Mouse (Mus musculus) MEL (cell line): Measurements from ENCODE around the gene Col24a1. TPM values are rescaled to one million over a fixed set of nuclear protein-coding genes. Genes with fewer than 3 reads are reported as not detected.

Source experiments
- DNase-seq: peaks from one replicate; pipeline ENCODE4 v3.0.0; 2011; ENCODE audit warnings: low read depth, low spot score
- H3K27ac ChIP-seq: 2 replicates; pipeline ENCODE4 v1.5.1; 2012; ENCODE audit warnings: low read depth, mild to moderate bottlenecking, control low read depth, low read length, moderate library complexity; ENCODE audit not compliant: control insufficient read depth
- H3K27me3 ChIP-seq, 2 experiments: fragments of 150-350 bp in 1 of 2; sonication (generic) in 1 of 2; 2 replicates each; pipeline ENCODE4 v1.6.1; 2012; ENCODE audit warnings: low read length in 2 of 2, mild to moderate bottlenecking in 2 of 2, improper control_type of control experiment in 1 of 2, moderate library complexity in 1 of 2; ENCODE audit not compliant: insufficient read depth in 2 of 2, control insufficient read depth in 1 of 2
- H3K36me3 ChIP-seq, 2 experiments: 2 replicates each; pipeline ENCODE4 v1.6.1; 2012 to 2014; ENCODE audit warnings: low read length in 2 of 2, improper control_type of control experiment in 1 of 2, inconsistent platforms in 1 of 2, mild to moderate bottlenecking in 1 of 2; ENCODE audit not compliant: insufficient read depth in 2 of 2, control insufficient read depth in 1 of 2
- H3K4me1 ChIP-seq, 2 experiments: fragments of 150-350 bp in 1 of 2; sonication (generic) in 1 of 2; 2 replicates each; pipeline ENCODE4 v1.6.1; 2012; ENCODE audit warnings: low read length in 2 of 2, improper control_type of control experiment in 1 of 2, mild to moderate bottlenecking in 1 of 2; ENCODE audit not compliant: insufficient read depth in 2 of 2, control insufficient read depth in 1 of 2
- H3K4me3 ChIP-seq, 2 experiments: fragments of 150-350 bp in 1 of 2; sonication (generic) in 1 of 2; 2 replicates each; pipeline ENCODE4 v1.5.1; 2012; ENCODE audit warnings: low read depth in 2 of 2, low read length in 2 of 2, mild to moderate bottlenecking in 2 of 2, moderate library complexity in 2 of 2, control low read depth in 1 of 2, improper control_type of control experiment in 1 of 2; ENCODE audit not compliant: control insufficient read depth in 1 of 2, insufficient read depth in 1 of 2
- H3K79me2 ChIP-seq: 2 replicates; pipeline ENCODE4 v1.6.1; 2012; ENCODE audit warnings: mild to moderate bottlenecking, low read length, moderate library complexity; ENCODE audit not compliant: control insufficient read depth, poor library complexity, insufficient read depth
- H3K9ac ChIP-seq: 2 replicates; pipeline ENCODE4 v1.6.1; 2012; ENCODE audit warnings: low read depth, mild to moderate bottlenecking, control low read depth, low read length, moderate library complexity; ENCODE audit not compliant: control insufficient read depth, poor library complexity, severe bottlenecking
- H3K9me3 ChIP-seq: fragments of 150-350 bp; sonication (generic); replicated peaks from 2 replicates; pipeline ENCODE4 v1.6.1; 2012; ENCODE audit warnings: mild to moderate bottlenecking, low read length, improper control_type of control experiment, moderate library complexity; ENCODE audit not compliant: insufficient read depth
- BHLHE40 ChIP-seq: IDR thresholded peaks from 2 replicates; pipeline ENCODE4 v1.6.1; 2012; ENCODE audit warnings: low read depth, mild to moderate bottlenecking, inconsistent platforms, low read length, improper control_type of control experiment, borderline replicate concordance
- CHD1 ChIP-seq: IDR thresholded peaks from 2 replicates; pipeline ENCODE4 v1.6.1; 2012; ENCODE audit warnings: low read depth, mild to moderate bottlenecking, inconsistent platforms, low read length, improper control_type of control experiment
- CTCF ChIP-seq, 3 experiments: IDR thresholded peaks in 2 of 3; conservative IDR thresholded peaks in 1 of 3; 2 replicates each; pipeline ENCODE4 v1.5.1; 2011 to 2012; ENCODE audit warnings: low read length in 3 of 3, low read depth in 2 of 3, mild to moderate bottlenecking in 2 of 3, improper control_type of control experiment in 1 of 3, inconsistent platforms in 1 of 3, mixed read lengths in 1 of 3, moderate library complexity in 1 of 3; ENCODE audit not compliant: control insufficient read depth in 1 of 3, insufficient read depth in 1 of 3, poor library complexity in 1 of 3, severe bottlenecking in 1 of 3
- E2F4 ChIP-seq: IDR thresholded peaks from 2 replicates; pipeline ENCODE4 v1.6.1; 2011; ENCODE audit warnings: low read depth, low read length, improper control_type of control experiment, borderline replicate concordance
- ELF1 ChIP-seq: IDR thresholded peaks from 2 replicates; pipeline ENCODE4 v1.6.1; 2014; ENCODE audit warnings: low read depth, mild to moderate bottlenecking, inconsistent platforms, low read length, improper control_type of control experiment, moderate library complexity
- ETS1 ChIP-seq: IDR thresholded peaks from 2 replicates; pipeline ENCODE4 v1.6.1; 2012; ENCODE audit warnings: low read depth, mild to moderate bottlenecking, inconsistent platforms, low read length, improper control_type of control experiment, moderate library complexity
- GATA1 ChIP-seq: IDR thresholded peaks from 2 replicates; pipeline ENCODE4 v1.6.1; 2011; ENCODE audit warnings: low read depth, low read length, improper control_type of control experiment
- JUND ChIP-seq: IDR thresholded peaks from 2 replicates; pipeline ENCODE4 v1.6.1; 2011; ENCODE audit warnings: low read depth, mild to moderate bottlenecking, improper control_type of control experiment, low read length
- MAFK ChIP-seq: IDR thresholded peaks from 2 replicates; pipeline ENCODE4 v1.6.1; 2011; ENCODE audit warnings: low read depth, mild to moderate bottlenecking, low read length, improper control_type of control experiment, borderline replicate concordance
- MAZ ChIP-seq: IDR thresholded peaks from 2 replicates; pipeline ENCODE4 v1.6.1; 2012; ENCODE audit warnings: low read depth, mild to moderate bottlenecking, inconsistent platforms, low read length, improper control_type of control experiment
- MYC ChIP-seq: IDR thresholded peaks from 2 replicates; pipeline ENCODE4 v1.6.1; 2011; ENCODE audit warnings: low read depth, mild to moderate bottlenecking, low read length, improper control_type of control experiment, moderate library complexity
- NELFE ChIP-seq: IDR thresholded peaks from 2 replicates; pipeline ENCODE4 v1.6.1; 2011; ENCODE audit warnings: low read depth, low read length, improper control_type of control experiment
- NRF1 ChIP-seq: IDR thresholded peaks from 2 replicates; pipeline ENCODE4 v1.6.1; 2014; ENCODE audit warnings: low read depth, mild to moderate bottlenecking, inconsistent platforms, low read length, improper control_type of control experiment, moderate library complexity; ENCODE audit not compliant: poor library complexity, insufficient read depth, severe bottlenecking
- POLR2AphosphoS5 ChIP-seq: IDR thresholded peaks from 2 replicates; pipeline ENCODE4 v1.6.1; 2012; ENCODE audit warnings: low read depth, borderline replicate concordance, mild to moderate bottlenecking, inconsistent platforms, low read length, moderate library complexity, mixed read lengths
- RAD21 ChIP-seq: IDR thresholded peaks from 2 replicates; pipeline ENCODE4 v1.6.1; 2011; ENCODE audit warnings: mild to moderate bottlenecking, low read depth, low read length, improper control_type of control experiment
- RCOR1 ChIP-seq: IDR thresholded peaks from 2 replicates; pipeline ENCODE4 v1.6.1; 2012; ENCODE audit warnings: low read depth, mild to moderate bottlenecking, inconsistent platforms, low read length, improper control_type of control experiment
- TAL1 ChIP-seq: IDR thresholded peaks from 2 replicates; pipeline ENCODE4 v1.6.1; 2012; ENCODE audit warnings: mild to moderate bottlenecking, inconsistent platforms, low read length, moderate library complexity, mixed read lengths
- TBP ChIP-seq: IDR thresholded peaks from 2 replicates; pipeline ENCODE4 v1.8.0; 2011; ENCODE audit warnings: low read depth, low read length, improper control_type of control experiment
- USF1 ChIP-seq: IDR thresholded peaks from 2 replicates; pipeline ENCODE4 v1.6.1; 2014; ENCODE audit warnings: low read depth, mild to moderate bottlenecking, inconsistent platforms, low read length, improper control_type of control experiment, moderate library complexity
- USF2 ChIP-seq, 2 experiments: IDR thresholded peaks; 2 replicates each; pipeline ENCODE4 v1.6.1; 2011 to 2012; ENCODE audit warnings: improper control_type of control experiment in 2 of 2, low read length in 2 of 2, borderline replicate concordance in 1 of 2, inconsistent platforms in 1 of 2, low read depth in 1 of 2, mild to moderate bottlenecking in 1 of 2; ENCODE audit not compliant: insufficient read depth in 1 of 2
- ZMIZ1 ChIP-seq: IDR thresholded peaks from 2 replicates; pipeline ENCODE4 v1.6.1; 2012; ENCODE audit warnings: low read depth, mild to moderate bottlenecking, inconsistent platforms, low read length, improper control_type of control experiment, moderate library complexity
- ZNF384 ChIP-seq: IDR thresholded peaks from 2 replicates; pipeline ENCODE4 v1.6.1; 2012; ENCODE audit warnings: low read depth, mild to moderate bottlenecking, inconsistent platforms, low read length, improper control_type of control experiment
- polyA plus RNA-seq, 2 experiments: library from polyadenylated mRNA; stranded (reverse) in 1 of 2; unstranded in 1 of 2; fragments of >175 nt in 1 of 2; fragments of >200 nt in 1 of 2; gene quantifications; 2 replicates each; pipeline versions ENCODE4 v1.2.1 to v1.2.4; 2012; ENCODE audit warnings: low replicate concordance in 2 of 2, low read depth in 1 of 2; ENCODE audit not compliant: insufficient read length in 2 of 2, insufficient read depth in 1 of 2, missing spikeins in 1 of 2
- total RNA-seq: library from RNA; depleted of rRNA; stranded (reverse); fragments of 300-350 nt; gene quantifications from 2 replicates; pipeline ENCODE4 v1.2.3, GENCODE M21; 2012

Col24a1 gene
- total and polyA plus RNA-seq, 3 experiments: not detected

DNA sequence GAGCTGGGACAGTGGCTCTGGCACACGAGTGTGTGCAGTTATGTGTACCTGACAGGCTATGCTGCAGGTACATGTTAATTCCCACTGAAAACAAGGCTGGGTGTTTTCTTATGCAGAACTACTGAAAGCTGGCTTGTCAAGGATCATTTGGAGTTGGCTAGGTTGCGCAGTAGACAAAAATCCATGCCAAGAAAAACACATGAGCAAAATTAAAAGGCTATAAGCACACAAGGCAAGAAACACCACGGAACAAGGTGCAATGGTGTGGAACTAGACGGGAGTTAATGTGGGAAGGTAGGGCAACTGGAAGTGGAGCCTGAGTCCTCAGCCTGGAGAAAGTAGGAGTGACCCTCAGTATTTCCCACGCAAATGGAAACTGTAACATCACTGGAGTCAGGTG lies 39.2 kb upstream of the Col24a1 start:
- Histone ChIP-seq H3K9ac (no peak overlapping the region), H3K79me2 (no peaks in the 10 kb centered on the region), H3K36me3 (no peaks in the 10 kb centered on the region), H3K27me3 (no peaks in the 10 kb centered on the region), H3K9me3 (no peaks in the 10 kb centered on the region), H3K4me3 (no peak overlapping the region), H3K4me1 (no peaks in the 10 kb centered on the region), H3K27ac (no peak overlapping the region)
- DNase-seq: no peak
- TF ChIP-seq TBP: no peak
- TF ChIP-seq POLR2AphosphoS5: no peak
- TF ChIP-seq ELF1: no peak
- TF ChIP-seq GATA1: no peak
- TF ChIP-seq CHD1: no peak
- TF ChIP-seq MAFK: no peak
- no peak for TF ChIP-seq ETS1
- TF ChIP-seq JUND: no peak
- no peak for TF ChIP-seq ZMIZ1
- TF ChIP-seq USF2 (IDR thresholded peaks at IDR 0.05; ENCODE audit: borderline replicate concordance in 1 of 2, insufficient read depth in 1 of 2, low read depth in 1 of 2, low read length in 2 of 2): no peak
- TF ChIP-seq CTCF (IDR thresholded peaks at IDR 0.05 in 2 of 3, conservative IDR thresholded peaks at IDR 0.05 in 1 of 3; ENCODE audit: control insufficient read depth in 1 of 3, insufficient read depth in 1 of 3, low read depth in 2 of 3, low read length in 3 of 3, poor library complexity in 1 of 3, severe bottlenecking in 1 of 3): no peak
- no peak for TF ChIP-seq NRF1
- no peak for TF ChIP-seq MAZ

GRCm38 (mm10) chr3:145254764-145255396 lies 37.4 kb upstream of the Col24a1 start:
- no peak for TF ChIP-seq USF2 (IDR thresholded peaks at IDR 0.05; ENCODE audit: borderline replicate concordance in 1 of 2, insufficient read depth in 1 of 2, low read depth in 1 of 2, low read length in 2 of 2)
- no peak for TF ChIP-seq TAL1
- TF ChIP-seq MYC: no peak
- TF ChIP-seq JUND: no peak
- no peak for TF ChIP-seq GATA1
- TF ChIP-seq RAD21: no peak
- no peak for TF ChIP-seq E2F4
- no peak for TF ChIP-seq BHLHE40
- no peak for TF ChIP-seq USF1
- no peak for TF ChIP-seq RCOR1
- no peak for TF ChIP-seq POLR2AphosphoS5
- TF ChIP-seq ZNF384: no peak
- TF ChIP-seq NELFE: no peak
- Histone ChIP-seq H3K27ac (no peak overlapping the region), H3K27me3 (no peaks in the 10 kb centered on the region), H3K4me1 (no peaks in the 10 kb centered on the region), H3K9me3 (no peaks in the 10 kb centered on the region), H3K9ac (no peak overlapping the region), H3K79me2 (no peaks in the 10 kb centered on the region), H3K4me3 (no peak overlapping the region), H3K36me3 (no peaks in the 10 kb centered on the region)
- no peak for DNase-seq
